Mouse (Mus musculus): ENCODE data around the gene Prkag2. TPM values are rescaled to one million over a fixed set of nuclear protein-coding genes. Genes with fewer than 3 reads are reported as not detected.

Prkag2 gene
- polyA plus RNA-seq, 1 experiment from 2014 or later = 38.2 TPM

- Histone ChIP-seq H3K9me3 (no peaks in the 10 kb centered on the region), H3K27me3 (replicated peaks; ENCODE audit: low read depth, poor library complexity, severe bottlenecking) (no peaks in the 10 kb centered on the region), H3K4me3 (no peak overlapping the region), H3K27ac (replicated peaks) (no peak overlapping the region), H3K36me3 (replicated peaks) (peaks cover 77% of the 10 kb centered on the region), H3K4me1 (peaks cover 12% of the 10 kb centered on the region)
- 91% methylated on average over 4 of the region's 4 CpGs for WGBS
- DNase-seq (ENCODE audit: low spot score) = no peak
Measured at GRCm38 (mm10) chr5:24878713-24879112, 221.7 kb downstream of the Prkag2 start.

GRCm38 (mm10) chr5:24877836-24878624 is 222.4 kb downstream of the Prkag2 start:
- Histone ChIP-seq H3K4me3 (no peak overlapping the region), H3K36me3 (replicated peaks) (peaks cover 72% of the 10 kb centered on the region), H3K9me3 (no peaks in the 10 kb centered on the region), H3K27ac (replicated peaks) (no peak overlapping the region), H3K4me1 (peaks cover 12% of the 10 kb centered on the region), H3K27me3 (replicated peaks; ENCODE audit: low read depth, poor library complexity, severe bottlenecking) (no peaks in the 10 kb centered on the region)
- no peak for DNase-seq (ENCODE audit: low spot score)
- 83% methylated on average over 11 of the region's 11 CpGs for WGBS

- Histone ChIP-seq H3K9me3 (no peaks in the 10 kb centered on the region), H3K4me3 (no peak overlapping the region), H3K27me3 (replicated peaks; ENCODE audit: low read depth, poor library complexity, severe bottlenecking) (no peaks in the 10 kb centered on the region), H3K27ac (replicated peaks) (no peak overlapping the region), H3K36me3 (replicated peaks) (peaks cover 64% of the 10 kb centered on the region), H3K4me1 (peaks cover 12% of the 10 kb centered on the region)
- 89% methylated on average over 9 of the region's 9 CpGs for WGBS
- DNase-seq (ENCODE audit: low spot score) = no peak
Measured at GRCm38 (mm10) chr5:24876653-24877052, 223.8 kb downstream of the Prkag2 start.

DNA sequence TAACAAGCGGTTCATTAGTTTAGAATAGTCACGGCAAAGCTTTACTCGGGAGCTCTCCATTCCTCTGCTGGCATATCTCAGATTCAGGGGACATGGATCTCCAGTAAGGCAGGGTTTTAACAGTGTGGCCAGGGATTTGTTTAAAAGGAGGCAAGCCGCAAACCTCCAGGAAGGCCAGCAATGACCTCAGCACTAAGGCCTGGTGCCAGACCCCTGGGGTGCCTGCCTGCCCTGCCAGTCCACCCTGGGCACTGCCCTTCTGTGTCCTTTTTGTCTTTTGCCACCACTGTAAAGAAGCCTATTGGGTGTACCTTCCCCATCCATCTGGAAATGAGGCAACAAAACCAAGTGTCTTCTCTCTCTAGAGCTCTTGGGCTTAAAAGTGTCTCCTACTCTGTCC is 226.3 kb downstream of the Prkag2 start:
- H3K36me3 ChIP-seq (replicated peaks) = peaks cover 59% of the 10 kb centered on the region
- 88% methylated on average over 4 of the region's 4 CpGs for WGBS
- DNase-seq (ENCODE audit: low spot score) = no peak

DNA sequence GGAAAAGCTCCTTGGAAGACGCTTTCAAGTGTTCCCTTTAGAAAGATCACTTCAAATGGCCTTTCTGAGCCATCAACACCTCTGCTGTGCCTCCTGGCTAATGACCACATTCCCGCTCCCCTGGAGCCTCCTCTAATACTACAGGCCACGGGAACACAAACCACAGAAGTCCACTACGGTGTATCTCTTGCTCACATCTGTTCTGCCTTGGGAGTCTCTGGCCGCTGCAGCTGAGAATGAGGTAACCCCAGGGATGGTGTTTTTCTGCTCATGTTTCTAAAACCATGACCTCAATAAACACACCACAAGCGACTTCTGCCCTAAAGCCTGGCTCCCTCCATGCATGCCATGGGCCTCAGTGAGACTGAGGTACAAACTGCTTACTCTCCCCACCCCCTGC is 227.2 kb downstream of the Prkag2 start:
- no peaks in the 10 kb centered on the region for H3K9me3 ChIP-seq
- 70% methylated on average over 6 of the region's 6 CpGs for WGBS
- no peak overlapping the region for H3K27ac ChIP-seq (replicated peaks)
- no peaks in the 10 kb centered on the region for H3K27me3 ChIP-seq (replicated peaks; ENCODE audit: low read depth, poor library complexity, severe bottlenecking)
- H3K4me1 ChIP-seq = peaks cover 6% of the 10 kb centered on the region; the same call in 1 of the 2 replicates
- no peak for DNase-seq (ENCODE audit: low spot score)
- peaks cover 59% of the 10 kb centered on the region for H3K36me3 ChIP-seq (replicated peaks)
- no peak overlapping the region for H3K4me3 ChIP-seq

More for the DNA sequence above, 226.3 kb downstream of the Prkag2 start:
- Histone ChIP-seq H3K27me3 (replicated peaks; ENCODE audit: low read depth, poor library complexity, severe bottlenecking) (no peaks in the 10 kb centered on the region), H3K9me3 (no peaks in the 10 kb centered on the region), H3K27ac (replicated peaks) (no peak overlapping the region), H3K4me3 (no peak overlapping the region), H3K4me1 (peaks cover 7% of the 10 kb centered on the region; the same call in 1 of the 2 replicates)

- H3K36me3 ChIP-seq (replicated peaks) = peaks cover 63% of the 10 kb centered on the region
- H3K4me1 ChIP-seq = peaks cover 4% of the 10 kb centered on the region; the same call in 1 of the 2 replicates
- H3K9me3 ChIP-seq = no peaks in the 10 kb centered on the region
- DNase-seq (ENCODE audit: low spot score) = no peak
- H3K4me3 ChIP-seq = no peak overlapping the region
- H3K27ac ChIP-seq (replicated peaks) = no peak overlapping the region
- 91% methylated on average over 12 of the region's 12 CpGs for WGBS
- no peaks in the 10 kb centered on the region for H3K27me3 ChIP-seq (replicated peaks; ENCODE audit: low read depth, poor library complexity, severe bottlenecking)
Measured at GRCm38 (mm10) chr5:24871276-24871675, 229.2 kb downstream of the Prkag2 start.

GRCm38 (mm10) chr5:24869796-24870289 is 230.6 kb downstream of the Prkag2 start:
- Histone ChIP-seq H3K4me1 (peaks cover 4% of the 10 kb centered on the region; the same call in 1 of the 2 replicates), H3K4me3 (no peak overlapping the region), H3K9me3 (no peaks in the 10 kb centered on the region), H3K27ac (replicated peaks) (no peak overlapping the region), H3K27me3 (replicated peaks; ENCODE audit: low read depth, poor library complexity, severe bottlenecking) (no peaks in the 10 kb centered on the region), H3K36me3 (replicated peaks) (peaks cover 63% of the 10 kb centered on the region)
- 72% methylated on average over 11 of the region's 11 CpGs for WGBS
- DNase-seq (ENCODE audit: low spot score) = no peak

DNA sequence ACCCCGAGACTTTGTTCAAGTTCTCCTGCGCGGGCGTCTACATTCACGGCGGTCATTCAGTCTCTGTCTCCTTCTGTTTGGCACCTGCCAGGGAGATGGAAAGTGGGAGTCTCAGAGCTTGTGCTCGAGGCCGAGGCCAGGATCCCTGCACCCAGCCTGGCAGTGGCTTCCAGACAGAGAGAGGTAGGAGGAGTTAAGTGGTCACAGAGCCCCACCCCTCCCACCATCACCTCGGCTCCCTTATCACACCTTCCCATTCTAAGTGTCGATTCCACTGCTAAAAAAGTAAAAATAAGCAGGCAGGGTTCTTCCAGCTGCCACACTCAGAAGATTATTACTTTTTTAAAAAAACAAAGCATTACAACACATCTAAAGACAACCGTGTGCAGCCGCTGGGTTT is 236.6 kb downstream of the Prkag2 start:
- 86% methylated on average over 12 of the region's 12 CpGs for WGBS
- Histone ChIP-seq H3K4me1 (no peaks in the 10 kb centered on the region), H3K27me3 (replicated peaks; ENCODE audit: low read depth, poor library complexity, severe bottlenecking) (no peaks in the 10 kb centered on the region), H3K27ac (replicated peaks) (no peak overlapping the region), H3K36me3 (replicated peaks) (peaks cover 59% of the 10 kb centered on the region), H3K9me3 (no peaks in the 10 kb centered on the region), H3K4me3 (no peak overlapping the region)
- no peak for DNase-seq (ENCODE audit: low spot score)

DNA sequence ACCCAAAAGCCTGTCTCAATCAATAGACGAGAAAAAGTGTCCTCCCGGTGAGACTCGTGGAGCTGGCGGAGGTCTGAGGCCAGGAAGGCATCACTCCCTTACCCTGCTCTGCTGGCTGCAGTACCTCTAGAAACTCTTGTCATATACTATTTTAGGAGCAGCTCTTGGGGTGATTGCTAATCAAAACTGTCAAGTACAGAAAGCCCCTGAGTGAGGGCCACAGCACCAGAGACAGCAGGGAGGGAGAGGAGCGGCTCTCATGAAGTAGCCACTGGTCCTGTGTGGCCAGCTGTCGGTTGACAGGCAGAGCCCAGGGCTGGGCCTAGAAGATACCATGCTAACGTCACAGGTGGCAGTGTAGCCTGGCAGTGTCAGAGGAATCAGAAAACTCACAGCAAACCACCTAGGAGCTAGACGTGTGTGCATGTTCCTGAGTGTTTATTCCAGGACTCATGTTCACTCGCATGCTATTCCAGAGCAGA is 239.0 kb downstream of the Prkag2 start:
- WGBS = 89% methylated on average over 9 of the region's 9 CpGs
- H3K27ac ChIP-seq (replicated peaks) = no peak overlapping the region
- H3K27me3 ChIP-seq (replicated peaks; ENCODE audit: low read depth, poor library complexity, severe bottlenecking) = no peaks in the 10 kb centered on the region
- no peak overlapping the region for H3K4me3 ChIP-seq
- DNase-seq (ENCODE audit: low spot score) = no peak
- no peaks in the 10 kb centered on the region for H3K4me1 ChIP-seq
- H3K36me3 ChIP-seq (replicated peaks) = peaks cover 36% of the 10 kb centered on the region
- no peaks in the 10 kb centered on the region for H3K9me3 ChIP-seq

- no peaks in the 10 kb centered on the region for H3K9me3 ChIP-seq
- H3K4me1 ChIP-seq = no peaks in the 10 kb centered on the region
- WGBS = 85% methylated on average over 13 of the region's 13 CpGs
- peaks cover 30% of the 10 kb centered on the region for H3K36me3 ChIP-seq (replicated peaks)
- H3K27me3 ChIP-seq (replicated peaks; ENCODE audit: low read depth, poor library complexity, severe bottlenecking) = no peaks in the 10 kb centered on the region
- no peak overlapping the region for H3K27ac ChIP-seq (replicated peaks)
- no peak overlapping the region for H3K4me3 ChIP-seq
- no peak for DNase-seq (ENCODE audit: low spot score)
Measured at GRCm38 (mm10) chr5:24860635-24861448, 239.6 kb downstream of the Prkag2 start.

- 82% methylated on average over 3 of the region's 3 CpGs for WGBS
- H3K27me3 ChIP-seq (replicated peaks; ENCODE audit: low read depth, poor library complexity, severe bottlenecking) = no peaks in the 10 kb centered on the region
- no peak for DNase-seq (ENCODE audit: low spot score)
- no peaks in the 10 kb centered on the region for H3K4me1 ChIP-seq
- H3K27ac ChIP-seq (replicated peaks) = no peak overlapping the region
- no peaks in the 10 kb centered on the region for H3K9me3 ChIP-seq
- H3K36me3 ChIP-seq (replicated peaks) = peaks cover 25% of the 10 kb centered on the region
- no peak overlapping the region for H3K4me3 ChIP-seq
Measured at GRCm38 (mm10) chr5:24859771-24860540, 240.5 kb downstream of the Prkag2 start.

Data from embryonic facial prominence, embryonic 10.5 days (tissue).